Mouse (Mus musculus) forebrain, embryonic 15.5 days (tissue): ENCODE results near the gene Ilvbl. TPM values are rescaled to one million over a fixed set of nuclear protein-coding genes. Genes with fewer than 3 reads are reported as not detected.
"Not testable (repeated sequence)": the region's sequence is repeated elsewhere in the genome, so short reads cannot be mapped to it uniquely, and the experiment has no call there.

Source experiments
- ATAC-seq: fragments of 200-750 bp; cut with Nextera tagmentation; replicated peaks from 2 replicates; pipeline ENCODE4 v1.8.0; 2017; ENCODE audit warnings: mild to moderate bottlenecking, moderate TSS enrichment, moderate library complexity
- H3K27ac ChIP-seq: fragments of 300-500 bp; sonication (generic); replicated peaks from 2 replicates; pipeline ENCODE4 v1.5.1; 2015; ENCODE audit warnings: mild to moderate bottlenecking, inconsistent platforms
- H3K27me3 ChIP-seq: fragments of 300-500 bp; sonication (generic); 2 replicates; pipeline ENCODE4 v1.6.1; 2015; ENCODE audit warnings: inconsistent platforms
- H3K36me3 ChIP-seq: fragments of 300-500 bp; sonication (generic); 2 replicates; pipeline ENCODE4 v1.6.1; 2015; ENCODE audit warnings: mild to moderate bottlenecking, inconsistent platforms
- H3K4me1 ChIP-seq: fragments of 300-500 bp; sonication (generic); 2 replicates; pipeline ENCODE4 v1.6.1; 2015; ENCODE audit warnings: inconsistent platforms
- H3K4me2 ChIP-seq: fragments of 300-500 bp; sonication (generic); replicated peaks from 2 replicates; pipeline ENCODE4 v1.6.1; 2015; ENCODE audit warnings: mild to moderate bottlenecking, inconsistent platforms
- H3K4me3 ChIP-seq: fragments of 300-500 bp; sonication (generic); 2 replicates; pipeline ENCODE4 v1.5.1; 2015; ENCODE audit warnings: mild to moderate bottlenecking, inconsistent platforms
- H3K9ac ChIP-seq: fragments of 300-500 bp; sonication (generic); replicated peaks from 2 replicates; pipeline ENCODE4 v1.6.1; 2015; ENCODE audit warnings: mild to moderate bottlenecking, inconsistent platforms
- H3K9me3 ChIP-seq: fragments of 300-500 bp; sonication (generic); 2 replicates; pipeline ENCODE4 v1.6.1; 2016; ENCODE audit warnings: inconsistent platforms
- WGBS: fragments of 180-500 bp; shearing (Covaris S2); methylation state at CpG from one replicate; pipeline ENCODE4 v1.1.7; 2015; ENCODE audit warnings: mixed read lengths; 5-methylcytosine and 5-hydroxymethylcytosine counted together
- polyA plus RNA-seq: library from polyadenylated mRNA; unstranded; fragments of >200 nt; fragmentation: Nextera tagmentation; extraction: Ambion mirVana; gene quantifications from 2 replicates; pipeline ENCODE4 v1.2.1, GENCODE M21; 2015

The Ilvbl gene
- polyA plus RNA-seq, 1 experiment from 2014 or later, result 40.6 TPM

- Histone ChIP-seq H3K9me3 (no peaks in the 10 kb centered on the region), H3K4me2 (no peak overlapping the region), H3K9ac (no peak overlapping the region), H3K36me3 (no peaks in the 10 kb centered on the region), H3K27me3 (no peaks in the 10 kb centered on the region), H3K4me3 (no peak overlapping the region), H3K4me1 (peaks cover 14% of the 10 kb centered on the region), H3K27ac (no peak overlapping the region)
- WGBS, result 91% methylated on average over 4 of the region's 4 CpGs
- ATAC-seq, result no peak
These were observed 18.8 kb downstream of the Ilvbl start for GRCm38 (mm10) chr10:78592856-78593379.

GRCm38 (mm10) chr10:78593736-78594135 lies 19.6 kb downstream of the Ilvbl start:
- Histone ChIP-seq H3K4me2 (no peak overlapping the region), H3K27ac (no peak overlapping the region), H3K4me3 (no peak overlapping the region), H3K9me3 (no peaks in the 10 kb centered on the region), H3K36me3 (no peaks in the 10 kb centered on the region), H3K27me3 (no peaks in the 10 kb centered on the region), H3K4me1 (peaks cover 14% of the 10 kb centered on the region), H3K9ac (no peak overlapping the region)
- WGBS, result 93% methylated on average over 5 of the region's 5 CpGs
- ATAC-seq, result no peak

GRCm38 (mm10) chr10:78594157-78594556 lies 20.0 kb downstream of the Ilvbl start:
- WGBS, result 84% methylated on average over 6 of the region's 6 CpGs
- Histone ChIP-seq H3K27ac (no peak overlapping the region), H3K9ac (no peak overlapping the region), H3K4me1 (peaks cover 14% of the 10 kb centered on the region), H3K4me3 (no peak overlapping the region), H3K36me3 (no peaks in the 10 kb centered on the region), H3K9me3 (no peaks in the 10 kb centered on the region), H3K27me3 (no peaks in the 10 kb centered on the region), H3K4me2 (no peak overlapping the region)
- no peak for ATAC-seq

GRCm38 (mm10) chr10:78594566-78594965 lies 20.4 kb downstream of the Ilvbl start:
- no peak overlapping the region for H3K4me2 ChIP-seq
- no peak overlapping the region for H3K4me3 ChIP-seq
- peaks cover 14% of the 10 kb centered on the region for H3K4me1 ChIP-seq
- H3K27me3 ChIP-seq, result no peaks in the 10 kb centered on the region
- no peak overlapping the region for H3K9ac ChIP-seq
- no peak for ATAC-seq
- H3K27ac ChIP-seq, result no peak overlapping the region
- H3K36me3 ChIP-seq, result no peaks in the 10 kb centered on the region
- H3K9me3 ChIP-seq, result no peaks in the 10 kb centered on the region

GRCm38 (mm10) chr10:78599865-78600264 lies 25.7 kb downstream of the Ilvbl start:
- Histone ChIP-seq H3K4me3 (no peak overlapping the region), H3K9me3 (no peaks in the 10 kb centered on the region), H3K4me2 (no peak overlapping the region), H3K4me1 (no peaks in the 10 kb centered on the region), H3K27ac (no peak overlapping the region), H3K9ac (no peak overlapping the region), H3K27me3 (no peaks in the 10 kb centered on the region), H3K36me3 (no peaks in the 10 kb centered on the region)
- 85% methylated on average over 5 of the region's 5 CpGs for WGBS
- ATAC-seq, result no peak

- no peaks in the 10 kb centered on the region for H3K36me3 ChIP-seq
- no peak for ATAC-seq
These were observed 30.9 kb downstream of the Ilvbl start for GRCm38 (mm10) chr10:78605080-78605479.

GRCm38 (mm10) chr10:78607602-78608001 lies 33.5 kb downstream of the Ilvbl start:
- no peak for ATAC-seq
- H3K9ac ChIP-seq, result no peak overlapping the region
- H3K27ac ChIP-seq, result no peak overlapping the region
- no peaks in the 10 kb centered on the region for H3K9me3 ChIP-seq
- no peaks in the 10 kb centered on the region for H3K36me3 ChIP-seq
- 75% methylated on average over 3 of the region's 3 CpGs for WGBS
- no peaks in the 10 kb centered on the region for H3K27me3 ChIP-seq
- H3K4me2 ChIP-seq, result no peak overlapping the region
- H3K4me1 ChIP-seq, result no peaks in the 10 kb centered on the region
- H3K4me3 ChIP-seq, result no peak overlapping the region

More at GRCm38 (mm10) chr10:78605080-78605479, 30.9 kb downstream of the Ilvbl start:
- H3K4me2 ChIP-seq, result no peak overlapping the region
- no peak overlapping the region for H3K27ac ChIP-seq
- 48% methylated on average over 3 of the region's 3 CpGs for WGBS
- H3K27me3 ChIP-seq, result no peaks in the 10 kb centered on the region
- H3K9me3 ChIP-seq, result no peaks in the 10 kb centered on the region
- H3K4me1 ChIP-seq, result no peaks in the 10 kb centered on the region
- H3K9ac ChIP-seq, result no peak overlapping the region
- H3K4me3 ChIP-seq, result no peak overlapping the region

GRCm38 (mm10) chr10:78617974-78618373 lies 43.8 kb downstream of the Ilvbl start, which contains the start of gene Olfr1357:
Gene Olfr1357, minus strand, starts transcription at chr10:78618074.
- Histone ChIP-seq H3K9me3 (no peaks in the 10 kb centered on the region), H3K4me2 (no peak within 1 kb of the TSS), H3K27me3 (no peaks in the 10 kb centered on the region), H3K4me3 (no peak within 1 kb of the TSS), H3K9ac (no peak within 1 kb of the TSS), H3K36me3 (no peaks in the 10 kb centered on the region), H3K4me1 (no peaks in the 10 kb centered on the region), H3K27ac (no peak within 1 kb of the TSS)
- 100% methylated on average over 1 of the region's 1 CpGs for WGBS
- ATAC-seq, result no peak

- not testable (repeated sequence) for ATAC-seq, H3K36me3 ChIP-seq, H3K9ac ChIP-seq, H3K4me1 ChIP-seq, H3K27ac ChIP-seq, H3K9me3 ChIP-seq, H3K4me2 ChIP-seq, H3K4me3 ChIP-seq, H3K27me3 ChIP-seq
- WGBS, result 85% methylated on average over 3 of the region's 3 CpGs
These were observed 49.0 kb downstream of the Ilvbl start for GRCm38 (mm10) chr10:78623143-78623542.

GRCm38 (mm10) chr10:78630194-78630593 lies 56.0 kb downstream of the Ilvbl start:
- no peak overlapping the region for H3K4me2 ChIP-seq
- 63% methylated on average over 4 of the region's 4 CpGs for WGBS
- peak; percentile 51; the same call in 1 of the 2 replicates for ATAC-seq
- H3K27ac ChIP-seq, result no peak overlapping the region
- H3K36me3 ChIP-seq, result no peaks in the 10 kb centered on the region
- H3K4me3 ChIP-seq, result no peak overlapping the region
- H3K9ac ChIP-seq, result no peak overlapping the region
- no peaks in the 10 kb centered on the region for H3K27me3 ChIP-seq
- peaks cover 5% of the 10 kb centered on the region; the same call in 1 of the 2 replicates for H3K4me1 ChIP-seq
- H3K9me3 ChIP-seq, result no peaks in the 10 kb centered on the region

GRCm38 (mm10) chr10:78632311-78632710 lies 58.2 kb downstream of the Ilvbl start:
- H3K9me3 ChIP-seq, result no peaks in the 10 kb centered on the region
- H3K4me3 ChIP-seq, result no peak overlapping the region
- peaks cover 5% of the 10 kb centered on the region; the same call in 1 of the 2 replicates for H3K4me1 ChIP-seq
- H3K36me3 ChIP-seq, result no peaks in the 10 kb centered on the region
- no peak overlapping the region for H3K27ac ChIP-seq
- peak; percentile 64; the same call in 1 of the 2 replicates for ATAC-seq
- no peak overlapping the region for H3K9ac ChIP-seq
- peak overlapping the region; percentile 14; the same call in 1 of the 2 replicates for H3K4me2 ChIP-seq
- WGBS, result 11% methylated on average over 6 of the region's 6 CpGs
- no peaks in the 10 kb centered on the region for H3K27me3 ChIP-seq
